Mouse (Mus musculus) kidney, embryonic 14.5 days (tissue): ENCODE data around the gene Mgat5. TPM values are rescaled to one million over a fixed set of nuclear protein-coding genes. Genes with fewer than 3 reads are reported as not detected.
A peak's percentile ranks its signal among the peaks of the same experiment; 100 is the strongest.

Experiments
- ATAC-seq: fragments of 200-750 bp; cut with Nextera tagmentation; 2 replicates; pipeline ENCODE4 v1.8.0; 2017; ENCODE audit warnings: moderate number of reproducible peaks, mild to moderate bottlenecking, moderate TSS enrichment, moderate library complexity; ENCODE audit not compliant: low FRiP score, low TSS enrichment
- H3K27ac ChIP-seq: fragments of 300-500 bp; sonication (generic); 2 replicates; pipeline ENCODE4 v1.5.1; 2014; ENCODE audit warnings: low read depth, mild to moderate bottlenecking, low read length, moderate library complexity, mixed read lengths
- H3K27me3 ChIP-seq: fragments of 300-500 bp; sonication (generic); 2 replicates; pipeline ENCODE4 v1.6.1; 2014; ENCODE audit warnings: mild to moderate bottlenecking, low read length; ENCODE audit not compliant: control insufficient read depth, insufficient read depth
- H3K36me3 ChIP-seq: fragments of 300-500 bp; sonication (generic); 2 replicates; pipeline ENCODE4 v1.6.1; 2014; ENCODE audit warnings: low read length, mixed read lengths; ENCODE audit not compliant: control insufficient read depth, insufficient read depth
- H3K4me1 ChIP-seq: fragments of 300-500 bp; sonication (generic); 2 replicates; pipeline ENCODE4 v1.6.1; 2014; ENCODE audit warnings: low read length, mixed read lengths; ENCODE audit not compliant: control insufficient read depth, insufficient read depth
- H3K4me2 ChIP-seq: fragments of 300-500 bp; sonication (generic); replicated peaks from 2 replicates; pipeline ENCODE4 v1.6.1; 2014; ENCODE audit warnings: low read depth, mild to moderate bottlenecking, low read length
- H3K4me3 ChIP-seq: fragments of 300-500 bp; sonication (generic); 2 replicates; pipeline ENCODE4 v1.5.1; 2014; ENCODE audit warnings: mild to moderate bottlenecking, low read length
- H3K9ac ChIP-seq: fragments of 300-500 bp; sonication (generic); 2 replicates; pipeline ENCODE4 v1.6.1; 2014; ENCODE audit warnings: low read depth, mild to moderate bottlenecking, low read length, moderate library complexity
- H3K9me3 ChIP-seq: fragments of 300-500 bp; sonication (generic); 2 replicates; pipeline ENCODE4 v1.6.1; 2016; ENCODE audit warnings: low read length; ENCODE audit not compliant: control insufficient read depth
- WGBS: fragments of 180-500 bp; shearing (Covaris S2); extraction: QIAGEN DNeasy Blood & Tissue Kit; methylation state at CpG from one replicate; pipeline ENCODE4 v1.1.7; 2014; 5-methylcytosine and 5-hydroxymethylcytosine counted together
- polyA plus RNA-seq: library from polyadenylated mRNA; unstranded; fragments of >200 nt; fragmentation: Nextera tagmentation; extraction: Ambion mirVana; gene quantifications from 2 replicates; pipeline ENCODE4 v1.2.1, GENCODE M21; 2014

Mgat5 gene
- polyA plus RNA-seq, 1 experiment from 2014 or later = 11.0 TPM

GRCm38 (mm10) chr1:127459576-127459975 is 254.8 kb downstream of the Mgat5 start:
- Histone ChIP-seq H3K4me2 (no peak overlapping the region), H3K36me3 (no peaks in the 10 kb centered on the region), H3K27ac (no peak overlapping the region), H3K9me3 (no peaks in the 10 kb centered on the region), H3K9ac (no peak overlapping the region), H3K4me1 (peaks cover 22% of the 10 kb centered on the region), H3K4me3 (no peak overlapping the region), H3K27me3 (no peaks in the 10 kb centered on the region)
- ATAC-seq = no peak
- WGBS = 47% methylated on average over 7 of the region's 7 CpGs

DNA sequence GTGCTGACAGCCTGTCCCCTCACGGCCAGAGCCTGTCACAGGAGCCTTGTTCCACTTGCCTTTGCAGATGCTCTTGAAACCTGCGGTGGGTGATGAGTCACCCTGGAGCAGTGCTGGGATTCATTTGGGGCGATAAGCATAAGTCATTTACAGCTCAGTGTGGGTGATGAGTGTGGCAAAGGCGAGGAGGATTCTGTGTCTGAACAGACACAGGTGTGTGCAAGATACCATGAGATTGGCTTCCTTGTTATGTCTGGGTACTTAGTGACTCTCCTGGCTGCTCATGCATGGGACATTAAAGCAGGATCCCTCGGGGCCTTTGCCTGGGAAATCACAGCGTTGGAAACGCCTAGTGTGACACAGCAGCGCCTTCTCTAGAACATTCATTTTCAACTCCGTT is 256.2 kb downstream of the Mgat5 start:
- no peaks in the 10 kb centered on the region for H3K27me3 ChIP-seq
- H3K36me3 ChIP-seq = no peaks in the 10 kb centered on the region
- 35% methylated on average over 9 of the region's 9 CpGs for WGBS
- no peak overlapping the region for H3K27ac ChIP-seq
- H3K4me2 ChIP-seq = no peak overlapping the region
- peak; percentile 44; the same call in 1 of the 2 replicates for ATAC-seq
- H3K4me1 ChIP-seq = peaks cover 24% of the 10 kb centered on the region
- no peak overlapping the region for H3K9ac ChIP-seq
- no peaks in the 10 kb centered on the region for H3K9me3 ChIP-seq
- no peak overlapping the region for H3K4me3 ChIP-seq

DNA sequence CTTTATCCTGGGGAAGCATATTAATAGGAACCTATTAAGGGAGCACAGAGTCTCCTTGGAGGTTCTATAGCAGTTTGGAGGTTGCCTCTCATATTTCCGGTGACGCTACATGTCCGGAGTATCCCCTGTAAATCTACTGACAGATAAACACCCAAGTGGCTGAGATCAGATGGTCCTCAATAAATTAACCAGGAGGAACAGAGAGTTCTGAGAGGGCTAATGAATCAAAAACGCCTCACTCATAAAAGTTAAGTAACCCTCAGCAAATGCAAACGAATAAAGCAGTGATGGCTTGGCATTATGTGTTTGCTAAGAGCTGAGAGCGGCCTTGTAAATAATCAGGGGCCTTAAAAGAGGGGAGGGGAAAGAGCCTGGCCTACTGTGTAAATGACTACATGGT is 259.2 kb downstream of the Mgat5 start:
- peaks cover 22% of the 10 kb centered on the region for H3K4me1 ChIP-seq
- WGBS = 24% methylated on average over 6 of the region's 6 CpGs
- H3K4me3 ChIP-seq = no peak overlapping the region
- H3K4me2 ChIP-seq = no peak overlapping the region
- peak; percentile 59; the same call in 1 of the 2 replicates for ATAC-seq
- no peaks in the 10 kb centered on the region for H3K36me3 ChIP-seq
- no peak overlapping the region for H3K9ac ChIP-seq
- no peak overlapping the region for H3K27ac ChIP-seq
- no peaks in the 10 kb centered on the region for H3K9me3 ChIP-seq
- no peaks in the 10 kb centered on the region for H3K27me3 ChIP-seq

- Histone ChIP-seq H3K4me2 (no peak overlapping the region), H3K36me3 (peaks cover 2% of the 10 kb centered on the region; the same call in 1 of the 2 replicates), H3K9me3 (no peaks in the 10 kb centered on the region), H3K27ac (no peak overlapping the region), H3K4me3 (no peak overlapping the region), H3K9ac (no peak overlapping the region), H3K4me1 (peaks cover 22% of the 10 kb centered on the region), H3K27me3 (no peaks in the 10 kb centered on the region)
- no peak for ATAC-seq
- WGBS = 50% methylated on average over 6 of the region's 6 CpGs
Observed at GRCm38 (mm10) chr1:127465292-127465691, 260.5 kb downstream of the Mgat5 start.

DNA sequence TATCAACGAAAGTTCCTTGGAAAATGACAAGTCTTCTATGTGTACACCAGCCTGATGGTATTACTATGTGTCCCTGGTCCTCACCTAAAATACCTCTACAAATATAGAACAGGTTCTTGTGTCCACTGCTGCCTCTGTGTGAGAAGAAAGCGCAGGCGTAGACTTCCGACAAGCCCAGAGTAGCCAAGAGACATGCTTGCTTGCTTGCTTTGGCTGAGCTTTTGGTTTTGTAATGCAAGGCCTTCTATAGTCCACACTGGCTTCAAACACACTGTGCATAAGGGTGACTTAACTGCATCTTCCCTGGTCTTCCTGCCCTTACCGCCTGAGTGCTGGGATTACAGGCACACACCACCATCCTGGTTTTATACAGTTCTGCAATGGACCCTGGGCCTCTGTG is 262.4 kb downstream of the Mgat5 start:
- H3K9me3 ChIP-seq = no peaks in the 10 kb centered on the region
- H3K27ac ChIP-seq = no peak overlapping the region
- 93% methylated on average over 5 of the region's 5 CpGs for WGBS
- H3K9ac ChIP-seq = no peak overlapping the region
- no peak overlapping the region for H3K4me3 ChIP-seq
- H3K4me1 ChIP-seq = peaks cover 12% of the 10 kb centered on the region
- H3K36me3 ChIP-seq = peaks cover 2% of the 10 kb centered on the region; the same call in 1 of the 2 replicates
- no peak for ATAC-seq
- no peak overlapping the region for H3K4me2 ChIP-seq
- no peaks in the 10 kb centered on the region for H3K27me3 ChIP-seq

- Histone ChIP-seq H3K27me3 (no peaks in the 10 kb centered on the region), H3K4me1 (no peaks in the 10 kb centered on the region), H3K4me2 (no peak overlapping the region), H3K36me3 (peaks cover 2% of the 10 kb centered on the region; the same call in 1 of the 2 replicates), H3K27ac (no peak overlapping the region), H3K9ac (no peak overlapping the region), H3K9me3 (no peaks in the 10 kb centered on the region), H3K4me3 (no peak overlapping the region)
- WGBS = 79% methylated on average over 4 of the region's 4 CpGs
- no peak for ATAC-seq
Observed at GRCm38 (mm10) chr1:127470175-127470574, 265.4 kb downstream of the Mgat5 start.

DNA sequence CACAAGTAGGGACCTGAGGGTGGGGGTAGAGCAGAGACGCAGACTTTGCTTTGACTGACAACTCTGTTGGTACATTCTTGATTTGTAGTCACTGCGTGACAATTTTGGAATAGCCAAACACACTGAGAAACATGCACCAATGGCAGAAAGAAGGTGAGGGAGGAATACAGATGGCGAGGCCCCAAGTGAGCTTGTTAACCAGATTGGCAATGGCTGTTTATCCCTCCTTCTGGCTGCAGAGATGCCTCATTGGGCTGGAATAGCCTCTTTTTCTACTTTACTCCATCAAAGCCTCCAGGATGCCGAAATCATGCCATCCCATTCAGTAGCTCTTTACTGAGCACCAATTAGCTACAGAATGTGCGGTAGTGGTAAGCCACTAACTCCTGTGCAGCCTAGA is 270.9 kb downstream of the Mgat5 start:
- Histone ChIP-seq H3K4me1 (no peaks in the 10 kb centered on the region), H3K9ac (no peak overlapping the region), H3K4me2 (no peak overlapping the region), H3K4me3 (no peak overlapping the region), H3K27ac (no peak overlapping the region), H3K36me3 (peaks cover 4% of the 10 kb centered on the region; the same call in 1 of the 2 replicates), H3K27me3 (no peaks in the 10 kb centered on the region), H3K9me3 (no peaks in the 10 kb centered on the region)
- no peak for ATAC-seq
- WGBS = 94% methylated on average over 5 of the region's 5 CpGs

- H3K27me3 ChIP-seq = no peaks in the 10 kb centered on the region
- H3K4me2 ChIP-seq = no peak overlapping the region
- no peak overlapping the region for H3K27ac ChIP-seq
- H3K36me3 ChIP-seq = peaks cover 5% of the 10 kb centered on the region; the same call in 1 of the 2 replicates
- 69% methylated on average over 10 of the region's 10 CpGs for WGBS
- no peak overlapping the region for H3K9ac ChIP-seq
- ATAC-seq = no peak
- no peaks in the 10 kb centered on the region for H3K9me3 ChIP-seq
- no peaks in the 10 kb centered on the region for H3K4me1 ChIP-seq
- H3K4me3 ChIP-seq = no peak overlapping the region
Observed at GRCm38 (mm10) chr1:127482911-127483310, 278.1 kb downstream of the Mgat5 start.

- Histone ChIP-seq H3K27me3 (no peaks in the 10 kb centered on the region), H3K4me3 (no peak overlapping the region), H3K9me3 (no peaks in the 10 kb centered on the region), H3K4me1 (no peaks in the 10 kb centered on the region), H3K36me3 (peaks cover 5% of the 10 kb centered on the region; the same call in 1 of the 2 replicates), H3K27ac (no peak overlapping the region), H3K9ac (no peak overlapping the region), H3K4me2 (no peak overlapping the region)
- 96% methylated on average over 8 of the region's 8 CpGs for WGBS
- no peak for ATAC-seq
Observed at GRCm38 (mm10) chr1:127484188-127484587, 279.4 kb downstream of the Mgat5 start.
